Mouse (Mus musculus) thymus, postnatal 14 days (tissue): Measurements from ENCODE around the gene Arntl2.

Source experiments
- DNase-seq: peaks from one replicate; pipeline ENCODE4 v3.0.0; 2021

Gene Arntl2

DNA sequence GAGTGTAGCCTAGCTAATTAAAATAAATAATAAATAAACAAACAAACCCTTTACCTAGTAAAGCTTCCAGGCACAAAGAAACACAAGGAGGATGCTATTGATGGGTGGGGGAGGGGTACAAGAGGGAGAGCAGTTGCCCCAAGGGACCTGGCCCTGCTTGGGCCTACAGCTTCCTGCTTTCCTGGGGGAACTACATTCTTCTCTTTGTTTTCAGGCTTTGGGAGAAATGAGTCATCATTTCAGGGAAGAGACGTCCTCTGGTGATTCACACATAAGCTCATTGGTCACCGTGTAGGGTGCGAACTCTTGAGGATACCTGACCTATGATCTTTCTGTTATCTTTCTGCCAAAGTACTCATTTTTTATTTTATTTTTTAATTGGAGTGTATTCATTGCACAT lies 2.3 kb upstream of the Arntl2 start:
- DNase-seq, result no peak

GRCm38 (mm10) chr6:146795166-146795923 lies 510 bp upstream of the Arntl2 start:
- DNase-seq, result no peak

GRCm38 (mm10) chr6:146797446-146797845 lies 1.6 kb downstream of the Arntl2 start:
- no peak for DNase-seq

DNA sequence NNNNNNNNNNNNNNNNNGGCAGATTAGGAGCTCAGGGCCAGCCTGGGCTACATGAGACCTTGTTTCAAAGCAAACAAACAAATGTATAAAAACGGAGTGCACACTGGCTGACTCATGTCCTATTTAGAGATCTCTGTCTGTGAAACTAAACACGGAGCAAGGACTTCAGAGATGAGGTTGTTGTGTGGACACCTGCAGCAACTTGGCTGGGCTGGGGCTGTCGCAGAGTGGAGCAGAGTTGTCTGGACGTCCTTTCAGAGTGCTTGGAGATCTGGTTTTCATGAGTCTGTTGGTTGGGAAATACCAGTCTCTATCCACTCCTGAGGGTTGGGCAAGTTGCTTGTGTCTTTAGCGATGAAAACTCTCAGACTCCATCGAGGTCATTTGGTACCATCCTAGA lies 14.1 kb downstream of the Arntl2 start:
- DNase-seq, result no peak

- no peak for DNase-seq
These were observed 17.2 kb downstream of the Arntl2 start for GRCm38 (mm10) chr6:146813007-146813406.

GRCm38 (mm10) chr6:146820177-146820965 lies 24.5 kb downstream of the Arntl2 start:
- DNase-seq, result no peak

DNA sequence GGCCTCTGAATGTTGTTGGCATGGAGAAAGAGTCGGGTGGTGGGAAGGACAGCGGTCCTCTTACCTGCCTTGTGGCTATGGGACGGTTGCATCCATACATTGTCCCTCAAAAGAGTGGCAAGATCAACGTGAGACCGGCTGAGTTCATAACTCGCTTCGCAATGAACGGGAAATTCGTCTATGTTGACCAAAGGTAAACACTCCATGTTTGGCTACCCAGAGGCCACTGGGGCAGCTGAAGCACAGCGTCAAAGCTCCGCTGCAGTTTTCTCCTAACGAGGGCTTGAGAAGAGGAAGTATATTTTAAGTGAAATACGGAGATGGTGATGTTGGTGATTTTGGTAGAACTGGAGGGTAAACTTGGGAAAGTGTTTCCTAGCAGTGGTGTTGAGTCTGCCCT lies 26.1 kb downstream of the Arntl2 start:
- no peak for DNase-seq

DNA sequence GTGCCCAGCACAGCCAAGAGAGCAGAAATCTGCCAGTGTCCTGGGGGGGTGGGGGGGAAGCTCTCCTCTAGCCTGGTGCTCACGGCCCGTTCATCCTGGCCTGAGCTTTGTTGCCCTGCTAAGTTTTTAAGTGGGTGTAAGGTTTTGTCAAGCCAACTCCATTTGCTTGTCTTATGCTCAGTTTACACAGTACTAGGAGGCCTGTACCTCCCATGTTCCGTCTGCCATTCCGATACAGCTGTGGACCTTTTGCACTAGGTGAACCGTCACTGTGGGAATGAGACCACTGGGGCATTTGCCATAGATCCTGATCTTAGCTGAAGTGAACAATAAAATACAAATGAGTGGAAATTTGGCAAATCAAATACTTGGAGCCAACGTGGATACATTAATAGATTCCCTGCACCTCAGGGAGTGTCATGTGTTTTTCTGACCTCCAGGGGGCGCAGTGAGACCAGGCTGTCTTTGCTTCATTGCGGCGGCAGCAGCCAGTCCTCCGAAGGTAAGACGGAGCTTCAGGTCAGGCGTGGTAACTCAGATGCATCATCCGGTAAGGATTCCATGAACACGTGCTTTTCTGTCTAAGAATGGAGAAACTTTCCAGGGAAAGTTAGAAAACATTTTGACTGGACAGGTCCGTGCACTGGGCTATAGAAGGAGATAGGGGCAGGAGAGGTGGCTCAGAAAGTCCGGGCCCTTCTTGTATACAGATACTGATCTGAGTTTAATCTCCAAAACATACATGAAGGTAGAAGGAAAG lies 29.1 kb downstream of the Arntl2 start:
- peak; percentile 63 for DNase-seq

DNA sequence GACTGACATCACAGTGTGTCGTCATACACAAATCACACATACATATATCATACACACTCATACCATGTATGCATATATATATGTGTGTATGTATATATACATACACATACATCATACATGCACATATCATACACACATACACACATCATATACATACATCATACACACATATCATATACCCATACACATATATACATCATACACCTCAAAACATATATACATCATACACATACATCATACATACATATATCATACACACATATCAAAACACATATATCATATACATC lies 29.6 kb downstream of the Arntl2 start:
- no peak for DNase-seq

DNA sequence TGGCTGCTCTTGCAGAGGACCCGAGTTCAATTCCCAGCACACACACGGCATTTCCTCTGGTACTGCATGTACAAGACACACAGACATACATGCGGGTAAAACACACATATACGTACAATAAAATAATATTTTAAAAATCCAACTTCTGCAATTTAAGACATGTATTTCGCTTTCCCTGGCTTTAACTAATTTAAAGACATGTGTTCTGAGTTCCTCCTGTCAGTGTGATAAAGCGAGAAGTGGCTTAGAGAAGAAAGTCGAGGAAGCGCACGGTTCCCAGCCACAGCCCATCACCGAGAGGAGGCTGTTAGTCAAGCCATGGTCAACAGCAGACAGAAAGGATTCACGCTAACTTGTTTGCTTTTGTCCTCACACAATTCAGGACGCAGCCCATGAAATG lies 35.5 kb downstream of the Arntl2 start:
- no peak for DNase-seq

GRCm38 (mm10) chr6:146833485-146834314 lies 37.8 kb downstream of the Arntl2 start:
- peak; percentile 31 for DNase-seq

GRCm38 (mm10) chr6:146834342-146834741 lies 38.5 kb downstream of the Arntl2 start:
- no peak for DNase-seq

DNA sequence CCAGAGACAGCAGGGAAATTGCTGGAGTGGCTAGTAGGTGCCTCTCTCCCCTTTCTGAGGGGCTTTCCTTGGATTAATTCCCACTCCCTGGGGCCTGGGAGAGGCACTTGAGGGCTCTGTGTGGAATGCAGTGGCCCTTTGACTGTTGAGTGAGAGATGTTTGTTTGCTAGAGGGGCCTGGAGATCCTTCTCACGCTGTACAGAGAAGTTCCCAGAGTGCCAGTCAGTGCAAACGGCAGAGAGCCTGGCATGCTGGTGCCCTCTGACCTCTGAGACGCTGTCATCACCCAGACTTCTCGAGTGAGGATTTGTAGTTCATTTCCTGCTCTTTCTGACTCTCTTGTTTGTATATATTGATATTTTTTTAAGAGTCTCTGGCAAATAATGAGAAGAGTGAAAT lies 39.9 kb downstream of the Arntl2 start:
- no peak for DNase-seq

DNA sequence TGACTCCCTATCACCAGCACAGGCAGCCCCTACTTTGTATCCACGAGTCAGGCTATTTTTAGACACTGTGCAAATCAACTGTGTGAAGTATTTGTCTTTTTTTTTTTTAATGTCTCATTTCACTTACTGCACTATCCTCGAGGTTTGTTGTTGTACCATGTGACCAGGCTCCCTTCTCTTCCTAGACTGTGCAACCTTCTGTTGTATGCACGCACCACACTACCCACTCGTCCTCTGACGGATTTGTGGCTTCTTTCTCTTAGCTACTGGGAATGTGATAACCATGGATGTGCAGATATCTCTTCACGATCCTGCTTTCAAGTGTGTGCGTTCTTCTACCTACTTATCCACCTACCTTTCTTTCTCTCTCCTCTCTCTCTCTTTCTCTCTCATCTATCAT lies 41.5 kb downstream of the Arntl2 start:
- no peak for DNase-seq

DNA sequence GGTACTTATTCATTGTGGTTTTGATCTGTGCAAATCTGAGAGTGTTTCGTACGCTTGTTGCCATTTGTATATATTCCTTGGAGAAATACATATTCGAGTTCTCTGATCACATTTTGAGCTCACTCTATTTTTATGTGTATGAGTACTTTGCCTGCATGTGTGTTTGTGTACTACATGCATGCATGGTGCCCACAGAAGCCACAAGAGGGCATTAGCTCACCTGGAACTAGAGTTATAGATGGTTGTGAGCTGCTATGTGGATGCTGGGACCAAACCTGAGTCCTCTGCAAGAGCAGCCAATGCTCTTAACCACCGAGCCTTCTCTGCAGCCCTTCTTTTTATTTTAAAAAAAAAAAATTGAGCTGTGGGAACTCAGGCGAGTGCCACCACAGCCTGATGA lies 42.5 kb downstream of the Arntl2 start:
- no peak for DNase-seq

DNA sequence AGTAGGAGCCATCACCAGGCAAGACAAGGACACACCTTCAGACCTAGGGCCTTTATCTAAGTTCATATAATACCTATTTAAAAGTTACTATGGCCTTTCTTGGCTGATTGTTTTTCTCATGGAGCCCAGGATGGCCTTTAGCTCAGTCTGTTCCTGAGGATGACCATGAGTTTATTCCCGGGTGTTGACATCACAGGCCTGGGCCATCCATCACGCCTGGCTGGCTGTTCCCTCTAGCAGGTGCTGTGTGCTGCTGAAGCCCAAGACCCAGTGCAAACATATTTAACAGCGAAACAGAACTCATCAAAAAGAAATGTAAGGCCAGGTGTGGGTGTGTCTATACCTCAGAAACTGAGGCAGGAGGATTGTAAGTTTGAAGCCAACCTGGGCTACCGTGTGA lies 43.0 kb downstream of the Arntl2 start:
- no peak for DNase-seq

DNA sequence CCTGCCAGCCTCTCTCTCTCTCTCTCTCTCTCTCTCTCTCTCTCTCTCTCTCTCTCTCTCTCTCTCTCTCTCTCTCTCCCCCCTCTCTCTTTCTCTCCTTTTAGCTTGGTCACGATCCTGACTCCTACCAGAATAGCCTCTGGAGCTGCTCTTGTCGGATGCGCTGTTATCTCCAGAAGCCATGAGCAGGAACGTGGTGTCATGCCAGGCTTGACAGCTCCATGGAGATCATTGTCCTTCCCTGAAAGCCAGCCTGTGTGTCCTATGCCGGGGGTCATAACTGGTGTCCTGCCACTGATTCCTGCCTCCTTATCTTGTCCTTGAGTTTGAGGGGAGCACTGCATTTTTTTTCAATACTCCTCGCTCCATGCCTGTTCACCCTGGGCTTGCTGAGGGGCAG lies 49.0 kb downstream of the Arntl2 start:
- DNase-seq, result no peak

GRCm38 (mm10) chr6:146845347-146845746 lies 49.5 kb downstream of the Arntl2 start:
- no peak for DNase-seq

- DNase-seq, result no peak
These were observed 50.3 kb downstream of the Arntl2 start for GRCm38 (mm10) chr6:146845961-146846750.

- no peak for DNase-seq
These were observed 51.5 kb downstream of the Arntl2 start for GRCm38 (mm10) chr6:146847402-146847801.

GRCm38 (mm10) chr6:146848281-146848680 lies 52.4 kb downstream of the Arntl2 start:
- no peak for DNase-seq

- no peak for DNase-seq
These were observed 54.2 kb downstream of the Arntl2 start, which contains the start of gene Smco2 for GRCm38 (mm10) chr6:146850050-146850449. Gene Smco2, plus strand, starts transcription at chr6:146850104.
